Mouse (Mus musculus) lung, postnatal 0 days (tissue): ENCODE data around the gene Hemk1. TPM values are rescaled to one million over a fixed set of nuclear protein-coding genes. Genes with fewer than 3 reads are reported as not detected.
A peak's percentile ranks its signal among the peaks of the same experiment; 100 is the strongest.

Experiments
- ATAC-seq: fragments of 200-750 bp; cut with Nextera tagmentation; 2 replicates; pipeline ENCODE4 v1.8.0; 2017; ENCODE audit warnings: moderate library complexity
- DNase-seq: peaks from one replicate; pipeline ENCODE4 v3.0.0-alpha.2; 2016; ENCODE audit warnings: low spot score
- H3K27ac ChIP-seq: fragments of 300-500 bp; sonication (generic); 2 replicates; pipeline ENCODE4 v1.5.1; 2014; ENCODE audit warnings: antibody characterized with exemption, mild to moderate bottlenecking, low read length, mixed read lengths
- H3K27me3 ChIP-seq: fragments of 300-500 bp; sonication (generic); replicated peaks from 2 replicates; pipeline ENCODE4 v1.6.1; 2014; ENCODE audit warnings: low read length, mixed read lengths; ENCODE audit not compliant: insufficient read depth
- H3K36me3 ChIP-seq: fragments of 300-500 bp; sonication (generic); 2 replicates; pipeline ENCODE4 v1.6.1; 2014; ENCODE audit warnings: low read length, mixed read lengths; ENCODE audit not compliant: insufficient read depth
- H3K4me1 ChIP-seq: fragments of 300-500 bp; sonication (generic); 2 replicates; pipeline ENCODE4 v1.6.1; 2014; ENCODE audit warnings: antibody characterized with exemption, low read depth, low read length, mixed read lengths; ENCODE audit not compliant: insufficient read depth
- H3K4me2 ChIP-seq: fragments of 300-500 bp; sonication (generic); replicated peaks from 2 replicates; pipeline ENCODE4 v1.6.1; 2014; ENCODE audit warnings: low read depth, mild to moderate bottlenecking, low read length, moderate library complexity, mixed read lengths
- H3K4me3 ChIP-seq: fragments of 300-500 bp; sonication (generic); 2 replicates; pipeline ENCODE4 v1.5.1; 2014; ENCODE audit warnings: low read depth, low read length
- H3K9ac ChIP-seq: fragments of 300-500 bp; sonication (generic); replicated peaks from 2 replicates; pipeline ENCODE4 v1.6.1; 2014; ENCODE audit warnings: low read depth, mild to moderate bottlenecking
- H3K9me3 ChIP-seq: fragments of 300-500 bp; sonication (generic); 2 replicates; pipeline ENCODE4 v1.6.1; 2016; ENCODE audit warnings: low read length, mixed read lengths
- CTCF ChIP-seq: IDR thresholded peaks from 2 replicates; pipeline ENCODE4 v1.5.1; 2016; ENCODE audit warnings: antibody characterized with exemption, mild to moderate bottlenecking
- EP300 ChIP-seq: IDR thresholded peaks from 2 replicates; pipeline ENCODE4 v1.6.1; 2016; ENCODE audit warnings: antibody characterized with exemption, mild to moderate bottlenecking, control low read depth
- WGBS: fragments of 180-500 bp; shearing (Covaris S2); extraction: QIAGEN DNeasy Blood & Tissue Kit; methylation state at CpG from one replicate; pipeline ENCODE4 v1.1.7; 2014; 5-methylcytosine and 5-hydroxymethylcytosine counted together
- polyA plus RNA-seq: library from polyadenylated mRNA; unstranded; fragments of >200 nt; fragmentation: Nextera tagmentation; extraction: Ambion mirVana; gene quantifications from 2 replicates; pipeline ENCODE4 v1.2.1, GENCODE M21; 2015

Gene Hemk1
- polyA plus RNA-seq, 1 experiment from 2014 or later = 5.9 TPM

DNA sequence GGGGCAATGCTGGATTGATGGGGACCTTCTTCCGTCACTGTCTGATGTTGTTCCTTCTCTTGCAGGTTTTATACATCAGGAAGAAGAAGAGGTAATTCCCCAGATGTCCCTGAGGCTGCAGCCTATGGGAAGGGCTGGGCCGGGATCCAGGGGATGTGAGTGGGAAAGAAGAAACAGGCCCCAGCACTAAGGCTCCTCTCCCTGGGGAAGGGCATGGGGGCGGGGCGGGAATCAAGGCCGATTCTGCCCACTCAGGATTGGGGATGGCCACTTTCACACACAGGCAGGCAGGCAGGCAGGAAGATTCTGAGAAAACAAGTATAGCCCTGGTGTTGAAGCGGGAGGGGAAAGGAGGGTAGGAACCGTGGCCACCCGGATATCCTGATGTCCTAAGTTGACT is 7.9 kb upstream of the Hemk1 start:
- Histone ChIP-seq H3K4me2 (no peak overlapping the region), H3K9me3 (no peaks in the 10 kb centered on the region)
- 87% methylated on average over 8 of the region's 8 CpGs for WGBS

GRCm38 (mm10) chr9:107344027-107344426 is 5.9 kb upstream of the Hemk1 start:
- Histone ChIP-seq H3K27ac (no peak overlapping the region), H3K4me2 (no peak overlapping the region), H3K36me3 (no peaks in the 10 kb centered on the region), H3K9me3 (no peaks in the 10 kb centered on the region), H3K27me3 (no peaks in the 10 kb centered on the region), H3K4me1 (no peaks in the 10 kb centered on the region), H3K4me3 (no peak overlapping the region), H3K9ac (no peak overlapping the region)
- TF ChIP-seq CTCF = no peak
- no peak for TF ChIP-seq EP300
- ATAC-seq (no peak), DNase-seq (no peak)
- 65% methylated on average over 6 of the region's 6 CpGs for WGBS

More for the DNA sequence above, 7.9 kb upstream of the Hemk1 start:
- TF ChIP-seq CTCF = no peak
- TF ChIP-seq EP300 = no peak
- H3K27me3 ChIP-seq = no peaks in the 10 kb centered on the region
- H3K27ac ChIP-seq = no peak overlapping the region
- ATAC-seq (no peak), DNase-seq (no peak)
- H3K9ac ChIP-seq = no peak overlapping the region
- H3K4me3 ChIP-seq = no peak overlapping the region
- no peaks in the 10 kb centered on the region for H3K4me1 ChIP-seq
- H3K36me3 ChIP-seq = no peaks in the 10 kb centered on the region

DNA sequence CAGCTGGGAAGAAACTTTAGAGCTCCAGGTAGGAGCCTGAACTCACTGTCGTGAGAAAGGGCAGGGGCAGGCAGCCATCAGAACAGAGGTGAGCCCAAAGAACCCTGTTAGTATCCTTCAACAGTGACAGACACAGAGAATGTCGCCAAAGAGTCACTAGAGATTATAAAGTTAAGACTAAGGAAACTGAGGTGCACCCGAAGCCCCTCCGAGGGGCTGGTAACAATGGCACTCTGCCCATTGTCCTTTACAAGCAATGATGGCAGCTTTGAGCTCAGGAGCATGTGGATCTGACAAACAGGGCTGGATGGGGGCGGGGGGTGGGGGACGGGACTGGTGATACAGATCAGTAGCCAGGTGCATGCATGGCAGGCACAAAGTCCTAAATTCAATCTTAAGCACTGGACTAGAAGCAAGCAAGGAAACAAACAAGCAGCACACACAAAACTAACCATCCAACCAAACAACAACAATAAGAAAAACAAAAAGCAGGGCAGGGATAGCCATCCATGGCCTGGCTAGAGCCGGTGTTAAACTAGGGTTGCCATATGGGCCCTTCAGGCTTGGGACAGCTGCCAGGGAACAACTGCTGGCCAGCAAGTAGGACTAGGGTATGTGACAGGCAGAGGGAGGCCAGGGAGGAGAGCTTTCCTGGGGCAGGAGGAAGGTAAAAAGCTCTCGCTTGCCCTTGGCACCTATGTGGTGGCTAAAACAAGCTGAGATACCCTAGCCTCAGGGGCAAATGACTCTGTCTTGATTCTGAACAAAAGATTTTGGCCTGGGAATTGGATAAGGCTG is 5.2 kb upstream of the Hemk1 start:
- ATAC-seq = no peak
- whole genome bisulfite sequencing = 54% methylated on average over 8 of the region's 8 CpGs
- no peak overlapping the region for H3K9ac ChIP-seq

DNA sequence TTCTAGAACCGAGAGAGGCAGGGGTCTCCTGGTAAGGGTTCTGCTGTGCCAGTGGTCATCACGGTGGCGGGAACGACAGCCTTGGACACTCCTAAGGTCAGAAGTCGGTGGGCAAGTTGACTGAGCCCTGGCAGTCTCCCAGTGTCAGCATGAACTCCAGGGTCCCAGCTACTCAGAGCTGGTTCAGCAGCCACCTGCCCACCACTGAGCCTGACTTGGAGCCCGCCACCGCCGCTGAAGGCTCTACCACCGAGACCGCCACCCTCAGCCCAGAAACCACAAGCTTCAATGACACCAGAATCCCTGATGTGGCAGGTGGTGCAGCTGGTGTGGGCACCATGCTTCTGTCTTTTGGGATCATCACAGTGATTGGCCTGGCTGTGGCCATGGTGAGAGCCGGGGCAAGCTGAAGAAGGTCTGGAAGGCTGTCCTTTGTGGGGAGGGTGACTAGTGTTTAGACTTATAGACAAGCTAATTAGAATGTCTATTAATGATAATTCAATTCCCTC is 4.1 kb upstream of the Hemk1 start:
- no peak for ATAC-seq
- TF ChIP-seq EP300 (no peak), CTCF (no peak)
- Histone ChIP-seq H3K27me3 (no peaks in the 10 kb centered on the region), H3K36me3 (no peaks in the 10 kb centered on the region), H3K9me3 (no peaks in the 10 kb centered on the region), H3K27ac (no peak overlapping the region), H3K4me1 (no peaks in the 10 kb centered on the region; the same call in 1 of the 2 replicates), H3K4me3 (no peak overlapping the region), H3K9ac (no peak overlapping the region), H3K4me2 (no peak overlapping the region)
- no peak for DNase-seq
- WGBS = 85% methylated on average over 11 of the region's 11 CpGs

More for the DNA sequence above, 5.2 kb upstream of the Hemk1 start:
- Histone ChIP-seq H3K4me1 (no peaks in the 10 kb centered on the region; the same call in 1 of the 2 replicates), H3K4me2 (no peak overlapping the region), H3K9me3 (no peaks in the 10 kb centered on the region), H3K27me3 (no peaks in the 10 kb centered on the region), H3K27ac (no peak overlapping the region), H3K36me3 (no peaks in the 10 kb centered on the region), H3K4me3 (no peak overlapping the region)
- DNase-seq = no peak
- no peak for TF ChIP-seq EP300
- TF ChIP-seq CTCF = no peak

- DNase-seq (no peak), ATAC-seq (no peak)
- TF ChIP-seq CTCF (no peak), EP300 (no peak)
- Histone ChIP-seq H3K27ac (no peak overlapping the region), H3K4me3 (peak overlapping the region; percentile 53), H3K9ac (peak overlapping the region; percentile 54), H3K27me3 (no peaks in the 10 kb centered on the region), H3K4me2 (peak overlapping the region; percentile 91), H3K9me3 (no peaks in the 10 kb centered on the region), H3K36me3 (no peaks in the 10 kb centered on the region), H3K4me1 (no peaks in the 10 kb centered on the region; the same call in 1 of the 2 replicates)
- 41% methylated on average over 12 of the region's 12 CpGs for WGBS
Measured at GRCm38 (mm10) chr9:107340911-107341645, 2.9 kb upstream of the Hemk1 start.

DNA sequence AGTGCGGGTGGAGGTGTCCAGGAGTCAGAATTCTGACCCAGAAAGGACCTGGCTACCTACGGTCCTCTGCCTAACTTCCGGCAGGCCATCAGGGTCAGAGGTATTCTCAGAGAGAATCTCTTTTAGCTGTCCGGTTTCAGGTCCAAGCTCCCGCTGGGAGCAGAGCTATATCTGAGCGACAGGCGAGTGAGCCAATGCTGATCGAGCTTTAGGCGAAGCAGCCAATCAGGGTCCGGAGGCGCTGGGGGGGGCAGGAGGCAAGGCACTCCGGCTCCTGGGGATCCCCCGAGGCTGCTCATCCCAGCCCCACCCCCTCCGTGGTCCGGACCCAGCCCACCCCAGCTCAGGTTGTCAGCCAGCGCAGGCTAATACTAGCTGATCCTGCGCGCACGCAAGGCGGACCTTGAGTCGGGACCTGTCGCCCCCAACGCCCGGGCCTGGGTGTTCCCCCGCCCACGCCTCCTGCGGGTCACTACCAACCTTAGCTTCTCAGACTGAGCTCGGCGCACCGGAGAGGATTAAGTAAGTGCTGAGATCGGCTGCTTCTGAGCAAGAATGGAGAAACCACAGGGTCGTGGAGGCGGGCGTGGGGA is 2.2 kb upstream of the Hemk1 start, which contains the start of gene 6430571L13Rik:
Gene 6430571L13Rik (plus strand): TSS at position 336 of the 593 bp plus-strand sequence.
- ATAC-seq = peak; percentile 92
- DNase-seq = peak; percentile 94
- TF ChIP-seq EP300 (peak; percentile 53; the same call in 1 of the 2 replicates), CTCF (peak; percentile 22; the same call in 1 of the 2 replicates)
- Histone ChIP-seq H3K4me3 (peak within 1 kb of the TSS; percentile 53), H3K4me1 (peaks cover 3% of the 10 kb centered on the region; the same call in 1 of the 2 replicates), H3K9me3 (no peaks in the 10 kb centered on the region), H3K27me3 (no peaks in the 10 kb centered on the region), H3K36me3 (no peaks in the 10 kb centered on the region), H3K9ac (peak within 1 kb of the TSS; percentile 54), H3K27ac (no peak within 1 kb of the TSS), H3K4me2 (peak within 1 kb of the TSS; percentile 91)
- WGBS = under 1% methylated on average over 33 of the region's 34 CpGs
